16 mouse cellular contexts compared by ENCODE assay signal in the genomic region with DNA sequence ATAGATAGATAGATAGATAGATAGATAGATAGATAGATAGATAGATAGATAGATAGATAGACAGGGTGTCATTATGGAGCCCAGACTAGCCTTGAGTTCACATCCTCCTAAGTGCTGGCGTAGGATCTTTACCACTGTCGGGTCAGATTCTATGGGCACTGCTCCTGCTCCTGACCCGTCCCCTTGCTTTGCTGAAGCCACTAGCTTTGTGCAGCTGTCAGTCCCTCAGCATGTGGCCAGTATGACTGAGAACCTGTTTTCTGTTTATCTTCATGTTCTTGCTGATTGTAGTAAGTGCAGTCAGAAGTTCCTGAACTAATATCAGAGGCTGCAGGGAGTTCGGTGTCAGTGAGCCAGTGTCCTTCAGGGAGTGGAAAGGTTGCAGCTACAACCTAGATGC.
"Had no signal": no experiment of that assay in that cellular context is flagged by ENCODE, and none has a peak within 500 bp of the region (broad histone marks: within the 10 kb centered on the region; RNA-seq: fewer than 3 reads in every experiment).

No protein-coding gene starts in this region.

- H3K4me1 ChIP-seq: neural tube, embryonic 12.5 days; neural tube, embryonic 13.5 days; neural tube, embryonic 15.5 days; stomach, embryonic 15.5 days had no signal

- H3K36me3 ChIP-seq: neural tube, embryonic 12.5 days; neural tube, embryonic 13.5 days; neural tube, embryonic 15.5 days; stomach, embryonic 15.5 days had no signal

- DNase-seq: retina, postnatal 1 day; right cerebral cortex, adult 18-20 months; right cerebral cortex, postnatal 14 days; right cerebral cortex, postnatal 25 days; right cerebral cortex, postnatal 4 days; thymus, adult 18-20 months; thymus, adult 2 months; thymus, postnatal 14 days; thymus, postnatal 25 days; thymus, postnatal 36 days; thymus, postnatal 4 days had no signal

- H3K27ac ChIP-seq: neural tube, embryonic 12.5 days; neural tube, embryonic 13.5 days; neural tube, embryonic 15.5 days; stomach, embryonic 15.5 days; stomach, postnatal 0 days had no signal

- H3K4me3 ChIP-seq: neural tube, embryonic 12.5 days; neural tube, embryonic 13.5 days; neural tube, embryonic 15.5 days; stomach, embryonic 15.5 days had no signal

- H3K27me3 ChIP-seq: neural tube, embryonic 12.5 days; neural tube, embryonic 13.5 days; neural tube, embryonic 15.5 days; stomach, embryonic 15.5 days had no signal

- H3K4me2 ChIP-seq: neural tube, embryonic 12.5 days; neural tube, embryonic 13.5 days; neural tube, embryonic 15.5 days; stomach, embryonic 15.5 days had no signal
